Comparison of ENCODE assay signal across 27 mouse cellular contexts in the genomic region with DNA sequence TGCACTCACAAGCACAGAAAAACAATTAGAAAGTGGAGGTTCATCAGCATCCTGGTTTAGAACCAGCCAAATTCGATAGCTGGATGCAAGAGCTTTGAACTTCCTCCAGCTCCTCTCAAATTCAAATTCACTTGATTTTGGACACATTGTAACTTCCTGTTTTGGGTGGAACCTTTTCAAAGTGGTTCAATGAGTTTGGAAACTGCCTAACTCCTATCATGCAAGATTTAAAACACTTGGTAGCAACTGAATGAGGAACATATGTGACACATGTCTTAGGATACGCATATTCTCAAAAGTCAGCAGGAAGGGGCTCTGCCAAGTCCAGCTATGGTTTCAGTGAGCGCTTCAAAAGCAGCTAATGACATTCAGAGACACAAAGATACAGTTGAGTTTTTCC. TPM values are rescaled to one million over a fixed set of nuclear protein-coding genes. Genes with fewer than 3 reads are reported as not detected.
DNase-seq lines count a peak whose midpoint lies in the region; ATAC-seq and TF ChIP-seq lines count a peak whose summit lies in the region.
"Had no signal": no experiment of that assay in that cellular context is flagged by ENCODE, and none has a peak within 500 bp of the region (broad histone marks: within the 10 kb centered on the region; RNA-seq: fewer than 3 reads in every experiment).

No protein-coding gene starts in this region.

- H3K36me3 ChIP-seq in embryonic facial prominence, embryonic 11.5 days (replicated peaks; ENCODE audit: control insufficient read depth, insufficient read depth, low read depth, low read length): no peaks in the 10 kb centered on the region
- H3K36me3 ChIP-seq in embryonic facial prominence, embryonic 10.5 days (replicated peaks): no peaks in the 10 kb centered on the region
- no peaks in the 10 kb centered on the region for H3K36me3 ChIP-seq in CH12.LX (replicated peaks in 1 of 2; ENCODE audit: control insufficient read depth in 1 of 2, insufficient read depth in 1 of 2, low read length in 1 of 2)
- no peaks in the 10 kb centered on the region for H3K36me3 ChIP-seq in embryonic facial prominence, embryonic 15.5 days
- H3K36me3 ChIP-seq: heart, embryonic 12.5 days; hindbrain, embryonic 13.5 days; midbrain, embryonic 13.5 days; neural tube, embryonic 12.5 days; stomach, embryonic 15.5 days had no signal

- no peak overlapping the region for H3K9ac ChIP-seq in embryonic facial prominence, embryonic 11.5 days (replicated peaks; ENCODE audit: low read length)
- H3K9ac ChIP-seq in CH12.LX (ENCODE audit: insufficient read depth, low read depth): peak overlapping the region; percentile 13
- H3K9ac ChIP-seq in embryonic facial prominence, embryonic 15.5 days: no peak overlapping the region
- H3K9ac ChIP-seq: heart, embryonic 12.5 days; hindbrain, embryonic 13.5 days; liver, postnatal 0 days; midbrain, embryonic 13.5 days; neural tube, embryonic 12.5 days; stomach, embryonic 15.5 days had no signal

- TF ChIP-seq EP300 in CH12.LX (IDR thresholded peaks at IDR 0.05; ENCODE audit: low read length): no peak

- 49% methylated on average over 3 of the region's 3 CpGs for WGBS in embryonic facial prominence, embryonic 11.5 days
- WGBS in embryonic facial prominence, embryonic 10.5 days: 69% methylated on average over 3 of the region's 3 CpGs
- 33% methylated on average over 3 of the region's 3 CpGs for WGBS in embryonic facial prominence, embryonic 15.5 days

- ATAC-seq in embryonic facial prominence, embryonic 11.5 days (replicated peaks; ENCODE audit: insufficient number of reproducible peaks, low FRiP score, low TSS enrichment, low read depth): no peak
- no peak; the same call in 1 of the 2 replicates for ATAC-seq in embryonic facial prominence, embryonic 15.5 days (ENCODE audit: insufficient number of reproducible peaks, low FRiP score, low TSS enrichment, low read depth)
- ATAC-seq: CD4-positive, CD25-positive, alpha-beta regulatory T cell, adult 4 months; forebrain, embryonic 14.5 days; inflammation-experienced regulatory T-cells, adult 6 months; liver, postnatal 0 days; lung, postnatal 0 days; midbrain, embryonic 13.5 days; Patski had no signal

- H3K27me3 ChIP-seq in embryonic facial prominence, embryonic 11.5 days (ENCODE audit: control insufficient read depth, insufficient read depth, low read length): no peaks in the 10 kb centered on the region
- no peaks in the 10 kb centered on the region for H3K27me3 ChIP-seq in embryonic facial prominence, embryonic 10.5 days (replicated peaks; ENCODE audit: low read depth, poor library complexity, severe bottlenecking)
- no peaks in the 10 kb centered on the region for H3K27me3 ChIP-seq in CH12.LX (replicated peaks)
- no peaks in the 10 kb centered on the region for H3K27me3 ChIP-seq in embryonic facial prominence, embryonic 15.5 days
- H3K27me3 ChIP-seq: heart, embryonic 12.5 days; hindbrain, embryonic 13.5 days; megakaryocyte, embryonic 14.5 days; midbrain, embryonic 13.5 days; neural tube, embryonic 12.5 days; Patski; stomach, embryonic 15.5 days had no signal

- no peaks in the 10 kb centered on the region for H3K4me1 ChIP-seq in embryonic facial prominence, embryonic 11.5 days (ENCODE audit: control insufficient read depth, insufficient read depth, low read length)
- H3K4me1 ChIP-seq in embryonic facial prominence, embryonic 10.5 days: no peaks in the 10 kb centered on the region
- peaks cover 9 to 30% of the 10 kb centered on the region in 2 experiments; a peak in 3 of 4 replicates for H3K4me1 ChIP-seq in CH12.LX (ENCODE audit: control insufficient read depth in 1 of 2, insufficient read depth in 2 of 2)
- no peaks in the 10 kb centered on the region for H3K4me1 ChIP-seq in embryonic facial prominence, embryonic 15.5 days
- H3K4me1 ChIP-seq: heart, embryonic 12.5 days; hindbrain, embryonic 13.5 days; megakaryocyte, embryonic 14.5 days; midbrain, embryonic 13.5 days; neural tube, embryonic 12.5 days; stomach, embryonic 15.5 days had no signal

- TF ChIP-seq CTCF in CH12.LX (conservative IDR thresholded peaks at IDR 0.05 in 1 of 2, IDR thresholded peaks at IDR 0.05 in 1 of 2; ENCODE audit: low read depth in 2 of 2, low read length in 2 of 2): no peak

- TF ChIP-seq RAD21 in CH12.LX (IDR thresholded peaks at IDR 0.05; ENCODE audit: low read depth, low read length): no peak

- DNase-seq in embryonic facial prominence, embryonic 11.5 days (ENCODE audit: low spot score): peak; percentile 45
- DNase-seq in embryonic facial prominence, embryonic 10.5 days (ENCODE audit: low spot score): no peak
- DNase-seq in CH12.LX (ENCODE audit: extremely low read depth): peak; percentile 46
- DNase-seq in naive thymus-derived CD4-positive, alpha-beta T cell, adult 2 months (ENCODE audit: low read depth): peak; percentile 13
- DNase-seq in lung, postnatal 25 days (ENCODE audit: low spot score): no peak
- no peak for DNase-seq in kidney, postnatal 4 days
- DNase-seq: adrenal gland, postnatal 10 days; cerebellum, adult 8-10 months; heart, postnatal 10 days; kidney, adult 2 months; liver, postnatal 0 days; right cerebral cortex, postnatal 14 days; thymus, postnatal 25 days had no signal

- no peaks in the 10 kb centered on the region for H3K9me3 ChIP-seq in embryonic facial prominence, embryonic 11.5 days (replicated peaks; ENCODE audit: control insufficient read depth, low read length)
- H3K9me3 ChIP-seq in embryonic facial prominence, embryonic 10.5 days: no peaks in the 10 kb centered on the region
- H3K9me3 ChIP-seq in CH12.LX (replicated peaks; ENCODE audit: low read length): no peaks in the 10 kb centered on the region
- no peaks in the 10 kb centered on the region for H3K9me3 ChIP-seq in embryonic facial prominence, embryonic 15.5 days (replicated peaks)
- H3K9me3 ChIP-seq: heart, embryonic 12.5 days; hindbrain, embryonic 13.5 days; megakaryocyte, embryonic 14.5 days; midbrain, embryonic 13.5 days; neural tube, embryonic 12.5 days; stomach, embryonic 15.5 days had no signal

- no peaks in the 10 kb centered on the region for H3K79me2 ChIP-seq in CH12.LX (replicated peaks; ENCODE audit: control insufficient read depth, extremely low read depth, insufficient read depth, poor library complexity, severe bottlenecking)

- in situ Hi-C loops in CH12.LX (cut with MboI; ENCODE audit: low pct_ligation_motif_present, low pct_unique_long_range_greater_than_20kb, low sequenced_read_pairs): no loop called here

- no peak overlapping the region for H3K4me2 ChIP-seq in embryonic facial prominence, embryonic 11.5 days (ENCODE audit: low read depth, low read length)
- peak overlapping the region; percentile 37 for H3K4me2 ChIP-seq in CH12.LX (ENCODE audit: insufficient read depth, low read depth, poor library complexity, severe bottlenecking)
- no peak overlapping the region for H3K4me2 ChIP-seq in embryonic facial prominence, embryonic 15.5 days (replicated peaks)
- H3K4me2 ChIP-seq: heart, embryonic 12.5 days; hindbrain, embryonic 13.5 days; liver, embryonic 11.5 days; midbrain, embryonic 13.5 days; neural tube, embryonic 12.5 days; stomach, embryonic 15.5 days had no signal

- H3K4me3 ChIP-seq in embryonic facial prominence, embryonic 11.5 days (ENCODE audit: low read depth, low read length): no peak overlapping the region
- no peak overlapping the region for H3K4me3 ChIP-seq in embryonic facial prominence, embryonic 10.5 days
- no peak overlapping the region for H3K4me3 ChIP-seq in CH12.LX (replicated peaks in 1 of 3; ENCODE audit: low read depth in 2 of 3, low read length in 2 of 3, poor library complexity in 1 of 3)
- no peak overlapping the region for H3K4me3 ChIP-seq in embryonic facial prominence, embryonic 15.5 days (replicated peaks)
- H3K4me3 ChIP-seq: heart, embryonic 12.5 days; hindbrain, embryonic 13.5 days; megakaryocyte, embryonic 14.5 days; midbrain, embryonic 13.5 days; neural tube, embryonic 12.5 days; stomach, embryonic 15.5 days had no signal

- no peak for TF ChIP-seq POLR2A in CH12.LX (IDR thresholded peaks at IDR 0.05; ENCODE audit: low read depth, low read length)

- dilution Hi-C loops in CH12.LX (cut with MboI; ENCODE audit: extremely low pct_ligation_motif_present, extremely low pct_unique_long_range_greater_than_20kb, low sequenced_read_pairs): no loop called here

- H3K27ac ChIP-seq in embryonic facial prominence, embryonic 11.5 days (replicated peaks; ENCODE audit: low read depth, low read length): no peak overlapping the region
- H3K27ac ChIP-seq in embryonic facial prominence, embryonic 10.5 days (replicated peaks): no peak overlapping the region
- H3K27ac ChIP-seq in CH12.LX (ENCODE audit: insufficient read depth, low read depth): peak overlapping the region; percentile 11; the same call in 1 of the 2 replicates
- peak overlapping the region; percentile 51; the same call in 1 of the 2 replicates for H3K27ac ChIP-seq in embryonic facial prominence, embryonic 15.5 days (replicated peaks)
- H3K27ac ChIP-seq: hindbrain, embryonic 13.5 days; kidney, postnatal 0 days; midbrain, embryonic 13.5 days; neural tube, embryonic 12.5 days; stomach, embryonic 15.5 days had no signal

TF ChIP-seq in CH12.LX, 34 proteins besides CTCF, POLR2A, EP300 and RAD21:
- no peak for TF ChIP-seq RCOR1 (conservative IDR thresholded peaks at IDR 0.05; ENCODE audit: low read depth, low read length)
- no peak for TF ChIP-seq ZMIZ1 (IDR thresholded peaks at IDR 0.05; ENCODE audit: low read depth, low read length)
- TF ChIP-seq ZNF384 (IDR thresholded peaks at IDR 0.05; ENCODE audit: low read depth, low read length): no peak
- no peak for TF ChIP-seq TBP (conservative IDR thresholded peaks at IDR 0.05; ENCODE audit: low read depth, low read length)
- no peak for TF ChIP-seq E2F4 (IDR thresholded peaks at IDR 0.05; ENCODE audit: insufficient replicate concordance, low read depth, low read length)
- TF ChIP-seq JUND (conservative IDR thresholded peaks at IDR 0.05; ENCODE audit: low read depth, low read length): no peak
- no peak for TF ChIP-seq ZC3H11A (IDR thresholded peaks at IDR 0.05; ENCODE audit: low read depth, low read length)
- no peak for TF ChIP-seq ELF1 (IDR thresholded peaks at IDR 0.05; ENCODE audit: low read depth, low read length)
- TF ChIP-seq SIN3A (IDR thresholded peaks at IDR 0.05; ENCODE audit: low read length): no peak
- TF ChIP-seq ZKSCAN1 (IDR thresholded peaks at IDR 0.05; ENCODE audit: borderline replicate concordance, low read depth, low read length): no peak
- TF ChIP-seq PAX5 (IDR thresholded peaks at IDR 0.05; ENCODE audit: low read length): no peak

RNA-seq across cellular contexts. Expression of a gene that starts 18.5 kb away (rescaled TPM):
- polyA plus RNA-seq in embryonic facial prominence, embryonic 11.5 days (2014; fragmentation: Nextera tagmentation; extraction: Ambion mirVana): 24.3 and 24.4 TPM in 2 replicates
- 17.4 and 19.2 TPM in 2 replicates for polyA plus RNA-seq in embryonic facial prominence, embryonic 10.5 days (2016; fragmentation: Nextera tagmentation; extraction: Ambion mirVana)
- 16.2 and 19.8 TPM in 2 replicates for total RNA-seq in CH12.LX (2012; rRNA removed)
- 12.2 and 12.7 TPM in 2 replicates for total RNA-seq in CH12.LX (2014; rRNA removed)
- 23.0 and 24.9 TPM in 2 replicates for polyA plus RNA-seq in CH12.LX (2012; ENCODE audit: insufficient read length, low read depth)
- 22.9 and 23.1 TPM in 2 replicates for polyA plus RNA-seq in embryonic facial prominence, embryonic 15.5 days (2015; fragmentation: Nextera tagmentation; extraction: Ambion mirVana)

Comparison
In these comparisons a context has a peak if more than half of its experiments do, and no peak if none do; other contexts are left out.
1. DNase-seq: peak in embryonic facial prominence, embryonic 11.5 days (single experiment), CH12.LX (single experiment) and naive thymus-derived CD4-positive, alpha-beta T cell, adult 2 months (single experiment); none in embryonic facial prominence, embryonic 10.5 days (single experiment), lung, postnatal 25 days (single experiment) and kidney, postnatal 4 days (0 of 2).
2. H3K27ac ChIP-seq: peak in CH12.LX (single experiment) and embryonic facial prominence, embryonic 15.5 days (single experiment); none in embryonic facial prominence, embryonic 11.5 days (single experiment) and embryonic facial prominence, embryonic 10.5 days (single experiment).